ENCODE assay signal across 13 mouse cellular contexts in genomic region chr7:120361159-120361558, GRCm38 (mm10). TPM values are rescaled to one million over a fixed set of nuclear protein-coding genes. Genes with fewer than 3 reads are reported as not detected.
DNase-seq lines count a peak whose midpoint lies in the region; ATAC-seq and TF ChIP-seq lines count a peak whose summit lies in the region.
"Had no signal": no experiment of that assay in that cellular context is flagged by ENCODE, and none has a peak within 500 bp of the region (broad histone marks: within the 10 kb centered on the region; RNA-seq: fewer than 3 reads in every experiment).

No protein-coding gene starts in this region.

- no peak overlapping the region for H3K9ac ChIP-seq in forebrain, embryonic 14.5 days (ENCODE audit: low read length)
- H3K9ac ChIP-seq in forebrain, embryonic 13.5 days, result no peak overlapping the region
- H3K9ac ChIP-seq in liver, embryonic 14.5 days (replicated peaks), result no peak overlapping the region
- H3K9ac ChIP-seq in liver, embryonic 11.5 days (ENCODE audit: low read depth, low read length), result no peak overlapping the region
- H3K9ac ChIP-seq: stomach, embryonic 15.5 days had no signal

- peak; percentile 18 for DNase-seq in forebrain, embryonic 14.5 days (ENCODE audit: low spot score)
- no peak for DNase-seq in liver, embryonic 14.5 days (ENCODE audit: low read depth in 3 of 3, low spot score in 3 of 3)
- DNase-seq in liver, embryonic 11.5 days (ENCODE audit: low spot score), result no peak
- DNase-seq in R1 (ENCODE audit: low read depth, low spot score), result peak; percentile 69
- no peak for DNase-seq in frontal cortex, postnatal 10 days (ENCODE audit: low spot score in 2 of 2)
- DNase-seq: heart, postnatal 36 days; layer of hippocampus, adult 9-11 months had no signal

- TF ChIP-seq CTCF in liver, embryonic 14.5 days (IDR thresholded peaks at IDR 0.05; ENCODE audit: low read depth), result peak; percentile 32

- no peaks in the 10 kb centered on the region for H3K36me3 ChIP-seq in forebrain, embryonic 14.5 days (ENCODE audit: control insufficient read depth, insufficient read depth, low read length)
- H3K36me3 ChIP-seq in forebrain, embryonic 13.5 days (ENCODE audit: poor library complexity, severe bottlenecking), result no peaks in the 10 kb centered on the region
- H3K36me3 ChIP-seq in liver, embryonic 14.5 days (replicated peaks; ENCODE audit: control insufficient read depth, insufficient read depth, low read depth), result no peaks in the 10 kb centered on the region
- no peaks in the 10 kb centered on the region for H3K36me3 ChIP-seq in liver, embryonic 11.5 days (ENCODE audit: control insufficient read depth, insufficient read depth, low read length)
- H3K36me3 ChIP-seq: stomach, embryonic 15.5 days had no signal

- H3K27ac ChIP-seq in forebrain, embryonic 14.5 days (ENCODE audit: low read depth, low read length), result no peak overlapping the region
- H3K27ac ChIP-seq in forebrain, embryonic 13.5 days, result no peak overlapping the region
- no peak overlapping the region for H3K27ac ChIP-seq in liver, embryonic 14.5 days
- no peak overlapping the region for H3K27ac ChIP-seq in liver, embryonic 11.5 days (ENCODE audit: low read depth, low read length)
- H3K27ac ChIP-seq: stomach, embryonic 15.5 days had no signal

- no peaks in the 10 kb centered on the region for H3K4me1 ChIP-seq in forebrain, embryonic 14.5 days (ENCODE audit: control insufficient read depth, insufficient read depth, low read length)
- no peaks in the 10 kb centered on the region for H3K4me1 ChIP-seq in forebrain, embryonic 13.5 days
- no peaks in the 10 kb centered on the region for H3K4me1 ChIP-seq in liver, embryonic 14.5 days (replicated peaks; ENCODE audit: control insufficient read depth in 2 of 2, insufficient read depth in 2 of 2, low read length in 1 of 2)
- no peaks in the 10 kb centered on the region for H3K4me1 ChIP-seq in liver, embryonic 11.5 days (replicated peaks; ENCODE audit: control insufficient read depth, insufficient read depth, low read length)
- H3K4me1 ChIP-seq: stomach, embryonic 15.5 days had no signal

- H3K9me3 ChIP-seq in forebrain, embryonic 14.5 days (replicated peaks; ENCODE audit: control insufficient read depth, low read length), result no peaks in the 10 kb centered on the region
- H3K9me3 ChIP-seq in forebrain, embryonic 13.5 days (replicated peaks), result no peaks in the 10 kb centered on the region
- no peaks in the 10 kb centered on the region for H3K9me3 ChIP-seq in liver, embryonic 14.5 days (ENCODE audit: control insufficient read depth, low read length)
- no peaks in the 10 kb centered on the region for H3K9me3 ChIP-seq in liver, embryonic 11.5 days (ENCODE audit: control insufficient read depth, low read length)
- H3K9me3 ChIP-seq: stomach, embryonic 15.5 days had no signal

- no peak overlapping the region for H3K4me3 ChIP-seq in forebrain, embryonic 14.5 days (ENCODE audit: low read depth, low read length)
- H3K4me3 ChIP-seq in forebrain, embryonic 13.5 days, result no peak overlapping the region
- no peak overlapping the region for H3K4me3 ChIP-seq in liver, embryonic 14.5 days (ENCODE audit: insufficient read depth in 1 of 2, low read depth in 2 of 2, low read length in 2 of 2)
- no peak overlapping the region for H3K4me3 ChIP-seq in liver, embryonic 11.5 days (ENCODE audit: low read depth, low read length)
- H3K4me3 ChIP-seq: stomach, embryonic 15.5 days had no signal

- no peaks in the 10 kb centered on the region for H3K27me3 ChIP-seq in forebrain, embryonic 14.5 days (replicated peaks; ENCODE audit: control insufficient read depth, insufficient read depth, low read length)
- no peaks in the 10 kb centered on the region for H3K27me3 ChIP-seq in forebrain, embryonic 13.5 days
- no peaks in the 10 kb centered on the region for H3K27me3 ChIP-seq in liver, embryonic 14.5 days (ENCODE audit: control insufficient read depth, insufficient read depth, low read length)
- H3K27me3 ChIP-seq in liver, embryonic 11.5 days (replicated peaks; ENCODE audit: control insufficient read depth, insufficient read depth, low read length), result no peaks in the 10 kb centered on the region
- H3K27me3 ChIP-seq: stomach, embryonic 15.5 days had no signal

- no peak overlapping the region for H3K4me2 ChIP-seq in forebrain, embryonic 14.5 days (ENCODE audit: low read length)
- H3K4me2 ChIP-seq in forebrain, embryonic 13.5 days, result no peak overlapping the region
- H3K4me2 ChIP-seq in liver, embryonic 14.5 days (ENCODE audit: low read depth), result no peak overlapping the region
- H3K4me2 ChIP-seq in liver, embryonic 11.5 days, result no peak overlapping the region
- H3K4me2 ChIP-seq: stomach, embryonic 15.5 days had no signal

- no peak for ATAC-seq in forebrain, embryonic 14.5 days
- ATAC-seq in forebrain, embryonic 13.5 days, result no peak
- ATAC-seq in liver, embryonic 14.5 days (ENCODE audit: insufficient read depth), result no peak
- no peak for ATAC-seq in liver, embryonic 11.5 days (replicated peaks; ENCODE audit: low FRiP score)
- peak; percentile 57 for ATAC-seq in megakaryocyte progenitor cell, adult 5-6 weeks (replicated peaks; ENCODE audit: poor library complexity)
- no peak for ATAC-seq in activated CD4-positive, CD25-positive, alpha-beta regulatory T cell, adult 4 months

- no peak for TF ChIP-seq EP300 in liver, embryonic 14.5 days (IDR thresholded peaks at IDR 0.05; ENCODE audit: low read depth)

- 32% methylated on average over 13 of the region's 13 CpGs for WGBS in forebrain, embryonic 14.5 days
- 32% methylated on average over 13 of the region's 13 CpGs for WGBS in forebrain, embryonic 13.5 days
- WGBS in liver, embryonic 14.5 days (ENCODE audit: insufficient replicate concordance), result 33% methylated on average over 13 of the region's 13 CpGs
- 38% methylated on average over 13 of the region's 13 CpGs for WGBS in liver, embryonic 11.5 days

RNA-seq across cellular contexts. Expression of gene Abca15, which starts 32.7 kb away (rescaled TPM):
- not detected in 2 replicates for polyA plus RNA-seq in forebrain, embryonic 14.5 days (2014; fragmentation: Nextera tagmentation; extraction: Ambion mirVana)
- polyA plus RNA-seq in forebrain, embryonic 13.5 days (2015; fragmentation: Nextera tagmentation; extraction: Ambion mirVana), result not detected in 2 replicates
- polyA plus RNA-seq in liver, embryonic 14.5 days (2012; rRNA removed), result not detected in 2 replicates
- polyA plus RNA-seq in liver, embryonic 14.5 days (2014; fragmentation: Nextera tagmentation; extraction: Ambion mirVana), result not detected in 2 replicates
- not detected in 2 replicates for polyA plus RNA-seq in liver, embryonic 11.5 days (2014; fragmentation: Nextera tagmentation; extraction: Ambion mirVana)
- total RNA-seq in megakaryocyte progenitor cell, adult 5-6 weeks (2015), result not detected in 2 replicates
- total RNA-seq in megakaryocyte progenitor cell, adult 5-6 weeks (2017), result not detected in 2 replicates
- not detected for polyA plus RNA-seq in activated CD4-positive, CD25-positive, alpha-beta regulatory T cell, adult 4 months (2017; shearing (Covaris generic))
- total RNA-seq: heart, postnatal 36 days; neutrophil, adult 5-6 weeks had no signal
- polyA plus RNA-seq: liver, embryonic 16.5 days; stomach, embryonic 15.5 days had no signal

RNA-seq across cellular contexts. Expression of gene Abca16, which starts 48.3 kb away (rescaled TPM):
- polyA plus RNA-seq in forebrain, embryonic 14.5 days (2014; fragmentation: Nextera tagmentation; extraction: Ambion mirVana), result not detected in 2 replicates
- not detected in 2 replicates for polyA plus RNA-seq in forebrain, embryonic 13.5 days (2015; fragmentation: Nextera tagmentation; extraction: Ambion mirVana)
- not detected in 2 replicates for polyA plus RNA-seq in liver, embryonic 14.5 days (2012; rRNA removed)
- polyA plus RNA-seq in liver, embryonic 14.5 days (2014; fragmentation: Nextera tagmentation; extraction: Ambion mirVana), result not detected in 2 replicates
- polyA plus RNA-seq in liver, embryonic 11.5 days (2014; fragmentation: Nextera tagmentation; extraction: Ambion mirVana), result not detected in 2 replicates
- not detected in 2 replicates for total RNA-seq in megakaryocyte progenitor cell, adult 5-6 weeks (2015)
- not detected in 2 replicates for total RNA-seq in megakaryocyte progenitor cell, adult 5-6 weeks (2017)
- not detected for polyA plus RNA-seq in activated CD4-positive, CD25-positive, alpha-beta regulatory T cell, adult 4 months (2017; shearing (Covaris generic))
- total RNA-seq: heart, postnatal 36 days; neutrophil, adult 5-6 weeks had no signal
- polyA plus RNA-seq: liver, embryonic 16.5 days; stomach, embryonic 15.5 days had no signal

Comparison
In these comparisons a context has a peak if more than half of its experiments do, and no peak if none do; other contexts are left out.
1. DNase-seq: peak in forebrain, embryonic 14.5 days (single experiment) and R1 (single experiment); none in liver, embryonic 14.5 days (0 of 3), liver, embryonic 11.5 days (single experiment) and frontal cortex, postnatal 10 days (0 of 2).